Mouse (Mus musculus): ENCODE measurements at regions not wholly inside any gene's neighbourhood (a gene's known extent, or its start where the extent isn't known, plus 50 kb on each side); places are given as distances from the start of the nearest gene placed in this dataset.

- Histone ChIP-seq H3K36me3 (ENCODE audit: control insufficient read depth, insufficient read depth) (no peaks in the 10 kb centered on the region), H3K27me3 (replicated peaks; ENCODE audit: control insufficient read depth, insufficient read depth, low read length) (no peaks in the 10 kb centered on the region), H3K9me3 (ENCODE audit: control insufficient read depth, low read length) (no peaks in the 10 kb centered on the region), H3K4me3 (replicated peaks; ENCODE audit: low read length) (no peak overlapping the region), H3K27ac (ENCODE audit: low read length) (no peak overlapping the region), H3K9ac (replicated peaks; ENCODE audit: low read depth, low read length) (no peak overlapping the region), H3K4me2 (ENCODE audit: low read length) (no peak overlapping the region), H3K4me1 (replicated peaks; ENCODE audit: control insufficient read depth, insufficient read depth, low read length) (no peaks in the 10 kb centered on the region)
- ATAC-seq, result no peak
- 77% methylated on average over 1 of the region's 1 CpGs for WGBS
These were observed 87.0 kb upstream of the Asb5 start for GRCm38 (mm10) chr8:54442395-54442794.

- ATAC-seq, result no peak
- Histone ChIP-seq H3K27ac (ENCODE audit: low read length) (no peak overlapping the region), H3K9me3 (ENCODE audit: control insufficient read depth, low read length) (no peaks in the 10 kb centered on the region), H3K9ac (replicated peaks; ENCODE audit: low read depth, low read length) (no peak overlapping the region), H3K4me2 (ENCODE audit: low read length) (no peak overlapping the region), H3K4me1 (replicated peaks; ENCODE audit: control insufficient read depth, insufficient read depth, low read length) (no peaks in the 10 kb centered on the region), H3K4me3 (replicated peaks; ENCODE audit: low read length) (no peak overlapping the region), H3K27me3 (replicated peaks; ENCODE audit: control insufficient read depth, insufficient read depth, low read length) (no peaks in the 10 kb centered on the region), H3K36me3 (ENCODE audit: control insufficient read depth, insufficient read depth) (no peaks in the 10 kb centered on the region)
- WGBS, result 29% methylated on average over 5 of the region's 5 CpGs
These were observed 83.0 kb upstream of the Asb5 start for GRCm38 (mm10) chr8:54446370-54446769.

DNA sequence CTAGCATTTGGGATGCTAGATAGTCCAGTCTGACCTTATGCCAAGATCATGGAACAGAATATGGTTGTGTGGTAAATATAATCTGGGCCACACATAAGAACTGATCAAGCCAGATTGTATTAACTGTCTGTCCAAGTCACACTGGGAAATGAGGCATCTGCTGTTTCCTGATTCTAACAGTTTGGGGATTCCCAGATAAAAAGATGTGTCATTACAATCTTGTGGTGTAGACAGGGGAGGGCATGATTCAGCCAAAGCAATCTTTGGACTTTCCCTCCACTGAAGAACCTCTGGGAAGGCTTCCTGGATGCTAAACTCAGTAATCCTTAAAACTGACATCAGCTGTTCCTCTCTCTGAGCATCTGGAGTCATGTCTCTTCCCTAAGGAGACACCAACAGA lies 79.6 kb upstream of the Asb5 start:
- no peaks in the 10 kb centered on the region for H3K36me3 ChIP-seq (ENCODE audit: control insufficient read depth, insufficient read depth)
- H3K9me3 ChIP-seq (ENCODE audit: control insufficient read depth, low read length), result no peaks in the 10 kb centered on the region
- H3K4me2 ChIP-seq (ENCODE audit: low read length), result no peak overlapping the region
- H3K4me1 ChIP-seq (replicated peaks; ENCODE audit: control insufficient read depth, insufficient read depth, low read length), result no peaks in the 10 kb centered on the region
- H3K9ac ChIP-seq (replicated peaks; ENCODE audit: low read depth, low read length), result no peak overlapping the region
- no peak overlapping the region for H3K4me3 ChIP-seq (replicated peaks; ENCODE audit: low read length)
- ATAC-seq, result no peak
- no peak overlapping the region for H3K27ac ChIP-seq (ENCODE audit: low read length)
- no peaks in the 10 kb centered on the region for H3K27me3 ChIP-seq (replicated peaks; ENCODE audit: control insufficient read depth, insufficient read depth, low read length)

DNA sequence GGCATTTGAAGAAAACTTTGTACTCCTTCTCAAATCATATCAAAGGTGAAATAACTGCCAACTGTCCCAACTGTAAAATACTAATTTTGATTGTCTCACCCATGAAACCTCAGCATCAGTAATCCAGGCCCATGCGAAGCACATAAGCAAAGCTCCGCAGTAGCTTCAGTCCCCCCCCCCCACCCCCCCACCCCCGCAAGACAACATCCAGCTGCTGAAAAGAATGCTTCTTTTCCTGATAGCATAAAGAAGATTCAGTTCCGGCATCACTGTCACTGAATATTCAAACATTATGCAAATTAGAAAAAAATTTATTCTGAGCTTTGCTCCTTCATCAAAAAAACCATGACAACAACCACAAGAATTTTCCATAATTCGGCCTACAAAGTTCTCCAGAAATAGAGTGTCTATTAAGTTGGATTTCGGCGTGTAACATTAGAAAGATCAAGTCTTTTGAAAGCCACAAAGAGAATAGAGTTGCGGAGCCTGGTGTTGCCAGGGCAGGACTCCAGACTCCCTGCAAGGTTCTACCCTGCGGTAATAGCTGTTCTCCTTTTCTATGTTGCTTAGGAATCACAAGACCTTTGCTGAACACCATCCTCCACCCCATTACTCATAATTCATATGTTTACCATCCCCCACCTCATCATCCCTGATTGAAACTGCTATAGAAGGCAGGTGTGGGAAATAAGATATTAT lies 77.9 kb upstream of the Asb5 start:
- WGBS, result 46% methylated on average over 9 of the region's 9 CpGs
- H3K4me3 ChIP-seq (replicated peaks; ENCODE audit: low read length), result no peak overlapping the region
- H3K27me3 ChIP-seq (replicated peaks; ENCODE audit: control insufficient read depth, insufficient read depth, low read length), result no peaks in the 10 kb centered on the region
- peak; percentile 59 for ATAC-seq
- H3K36me3 ChIP-seq (ENCODE audit: control insufficient read depth, insufficient read depth), result no peaks in the 10 kb centered on the region
- no peak overlapping the region for H3K4me2 ChIP-seq (ENCODE audit: low read length)
- no peaks in the 10 kb centered on the region for H3K4me1 ChIP-seq (replicated peaks; ENCODE audit: control insufficient read depth, insufficient read depth, low read length)
- no peaks in the 10 kb centered on the region for H3K9me3 ChIP-seq (ENCODE audit: control insufficient read depth, low read length)
- no peak overlapping the region for H3K27ac ChIP-seq (ENCODE audit: low read length)
- H3K9ac ChIP-seq (replicated peaks; ENCODE audit: low read depth, low read length), result no peak overlapping the region

DNA sequence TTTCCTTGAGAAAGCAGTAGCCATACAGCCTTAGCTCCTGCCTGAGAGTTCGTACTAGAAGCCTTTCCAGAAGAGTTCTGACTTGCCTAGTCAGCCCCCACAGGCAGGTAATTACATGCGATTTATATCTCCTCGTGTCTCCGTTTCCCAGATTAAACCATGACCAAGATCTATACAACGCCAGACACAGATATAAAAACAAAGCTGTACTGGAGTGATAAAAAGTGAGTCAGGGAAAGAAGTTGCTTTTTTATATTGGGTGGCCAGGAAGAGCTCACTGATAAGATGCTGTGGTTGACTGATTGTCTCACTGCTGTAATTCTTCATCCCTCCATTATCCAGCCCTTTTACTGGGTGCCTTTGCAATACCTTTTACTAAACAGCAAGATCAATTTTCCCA lies 64.4 kb upstream of the Asb5 start:
- no peak overlapping the region for H3K9ac ChIP-seq (replicated peaks; ENCODE audit: low read depth, low read length)
- no peaks in the 10 kb centered on the region for H3K36me3 ChIP-seq (ENCODE audit: control insufficient read depth, insufficient read depth)
- H3K27ac ChIP-seq (ENCODE audit: low read length), result no peak overlapping the region
- no peak overlapping the region for H3K4me2 ChIP-seq (ENCODE audit: low read length)
- H3K9me3 ChIP-seq (ENCODE audit: control insufficient read depth, low read length), result no peaks in the 10 kb centered on the region
- H3K4me3 ChIP-seq (replicated peaks; ENCODE audit: low read length), result no peak overlapping the region
- 83% methylated on average over 5 of the region's 5 CpGs for WGBS
- no peaks in the 10 kb centered on the region for H3K27me3 ChIP-seq (replicated peaks; ENCODE audit: control insufficient read depth, insufficient read depth, low read length)
- H3K4me1 ChIP-seq (replicated peaks; ENCODE audit: control insufficient read depth, insufficient read depth, low read length), result no peaks in the 10 kb centered on the region
- ATAC-seq, result no peak

DNA sequence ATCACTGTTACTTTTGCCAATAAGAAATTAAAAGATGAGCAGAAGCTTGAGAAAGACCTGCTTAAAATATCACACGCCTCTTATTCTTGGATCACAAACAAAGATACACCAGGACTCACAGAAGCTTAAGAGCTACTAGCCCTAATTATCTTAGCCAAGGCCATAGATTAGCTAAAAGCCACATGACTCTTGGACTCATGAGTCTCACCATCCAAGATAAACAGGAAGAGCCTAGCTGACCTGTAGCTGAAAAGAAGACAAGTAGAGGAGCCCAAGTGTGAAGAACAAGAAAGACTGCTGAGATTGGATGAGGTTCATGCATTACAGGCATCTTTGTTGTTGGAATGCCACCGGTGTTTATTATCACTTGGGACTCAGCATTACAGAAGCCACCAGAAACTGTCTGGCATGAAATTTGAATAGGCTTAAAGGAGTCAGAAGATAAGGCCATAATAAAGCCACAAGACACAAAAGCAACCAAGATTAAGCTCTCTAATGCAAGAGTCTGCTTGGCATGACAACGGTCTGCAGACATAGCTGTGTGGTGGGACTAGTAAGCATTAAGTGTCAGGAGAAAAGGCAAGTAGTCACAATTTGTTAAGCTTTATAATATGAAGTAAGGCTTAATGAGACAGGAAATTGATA lies 63.8 kb upstream of the Asb5 start:
- ATAC-seq, result no peak
- Histone ChIP-seq H3K4me2 (ENCODE audit: low read length) (no peak overlapping the region), H3K36me3 (ENCODE audit: control insufficient read depth, insufficient read depth) (no peaks in the 10 kb centered on the region), H3K4me3 (replicated peaks; ENCODE audit: low read length) (no peak overlapping the region), H3K9ac (replicated peaks; ENCODE audit: low read depth, low read length) (no peak overlapping the region), H3K27me3 (replicated peaks; ENCODE audit: control insufficient read depth, insufficient read depth, low read length) (no peaks in the 10 kb centered on the region), H3K9me3 (ENCODE audit: control insufficient read depth, low read length) (no peaks in the 10 kb centered on the region), H3K4me1 (replicated peaks; ENCODE audit: control insufficient read depth, insufficient read depth, low read length) (no peaks in the 10 kb centered on the region), H3K27ac (ENCODE audit: low read length) (no peak overlapping the region)
- WGBS, result 84% methylated on average over 3 of the region's 3 CpGs
